Mouse (Mus musculus) urinary bladder, postnatal 25 days (tissue): ENCODE measurements at regions not wholly inside any gene's neighbourhood (a gene's known extent, or its start where the extent isn't known, plus 50 kb on each side); places are given as distances from the start of the nearest gene placed in this dataset.
"Not testable (repeated sequence)": the region's sequence is repeated elsewhere in the genome, so short reads cannot be mapped to it uniquely, and the experiment has no call there.

ENCODE experiments used
- DNase-seq: peaks from one replicate; pipeline ENCODE4 v3.0.0; 2022; ENCODE audit warnings: low spot score

- no peak for DNase-seq
These were observed 211.0 kb upstream of the Phyhipl start for GRCm38 (mm10) chr10:70866737-70867136.

GRCm38 (mm10) chr10:70864650-70865049, 208.9 kb upstream of the Phyhipl start:
- DNase-seq, result no peak

GRCm38 (mm10) chr10:70862022-70862335, 206.2 kb upstream of the Phyhipl start:
- no peak for DNase-seq

GRCm38 (mm10) chr10:70861131-70862021, 205.6 kb upstream of the Phyhipl start:
- DNase-seq, result no peak

GRCm38 (mm10) chr10:70857155-70857820, 201.5 kb upstream of the Phyhipl start:
- DNase-seq, result no peak

- no peak for DNase-seq
These were observed 200.2 kb upstream of the Phyhipl start for GRCm38 (mm10) chr10:70855948-70856347.

- DNase-seq, result no peak
These were observed 197.8 kb upstream of the Phyhipl start for GRCm38 (mm10) chr10:70853614-70854013.

- DNase-seq, result no peak
These were observed 192.4 kb upstream of the Phyhipl start for GRCm38 (mm10) chr10:70848141-70848540.

- DNase-seq, result no peak
These were observed 191.6 kb upstream of the Phyhipl start for GRCm38 (mm10) chr10:70847341-70847882.

- DNase-seq, result no peak
These were observed 190.8 kb upstream of the Phyhipl start for GRCm38 (mm10) chr10:70846281-70847168.

GRCm38 (mm10) chr10:70843848-70844247, 188.1 kb upstream of the Phyhipl start:
- DNase-seq, result no peak

- DNase-seq, result no peak
These were observed 186.5 kb upstream of the Phyhipl start for GRCm38 (mm10) chr10:70842176-70842838.

- DNase-seq, result not testable (repeated sequence)
These were observed 185.4 kb upstream of the Phyhipl start for GRCm38 (mm10) chr10:70841179-70841578.

GRCm38 (mm10) chr10:70838147-70838546, 182.4 kb upstream of the Phyhipl start:
- no peak for DNase-seq

GRCm38 (mm10) chr10:70837326-70837725, 181.6 kb upstream of the Phyhipl start:
- no peak for DNase-seq

GRCm38 (mm10) chr10:70832616-70833015, 176.9 kb upstream of the Phyhipl start:
- no peak for DNase-seq

GRCm38 (mm10) chr10:70828217-70828616, 172.5 kb upstream of the Phyhipl start:
- DNase-seq, result no peak

- DNase-seq, result not testable (repeated sequence)
These were observed 171.8 kb upstream of the Phyhipl start for GRCm38 (mm10) chr10:70827522-70827921.

GRCm38 (mm10) chr10:70826706-70827105, 170.9 kb upstream of the Phyhipl start:
- no peak for DNase-seq

- no peak for DNase-seq
These were observed 169.7 kb upstream of the Phyhipl start for GRCm38 (mm10) chr10:70825451-70825850.

- no peak for DNase-seq
These were observed 168.7 kb upstream of the Phyhipl start for GRCm38 (mm10) chr10:70824461-70824860.

- no peak for DNase-seq
These were observed 164.2 kb upstream of the Phyhipl start for GRCm38 (mm10) chr10:70819951-70820350.
